Mouse (Mus musculus) ovary, adult 10 weeks (tissue): ENCODE data around the gene Vmn2r92. TPM values are rescaled to one million over a fixed set of nuclear protein-coding genes. Genes with fewer than 3 reads are reported as not detected.

Experiments used
- polyA plus RNA-seq: library from polyadenylated mRNA; stranded (reverse); fragments of 350-450 nt; fragmentation: Illumina TruSeq; extraction: RNeasy Lipid Tissue Mini Kit (QIAGEN cat#74804); gene quantifications from one replicate; pipeline ENCODE4 v1.2.3, GENCODE M21; 2014

The Vmn2r92 gene
- polyA plus RNA-seq, result not detected

GRCm38 (mm10) chr17:18151587-18151986 lies at the start of gene Vmn2r92:
Gene Vmn2r92 (plus strand): TSS chr17:18151887.

Other genes starting within 250 kb of the Vmn2r92 start
- gene Fpr-rs4, start 130.2 kb upstream of the Vmn2r92 start, polyA plus RNA-seq, result not detected
- gene Vmn2r124, start 102.5 kb upstream of the Vmn2r92 start, polyA plus RNA-seq, result not detected
- not detected for gene Vmn2r91, start 66.9 kb upstream of the Vmn2r92 start, polyA plus RNA-seq
- not detected for gene Vmn2r94, start 125.9 kb downstream of the Vmn2r92 start, polyA plus RNA-seq
- not detected for gene Vmn2r93, start 146.2 kb downstream of the Vmn2r92 start, polyA plus RNA-seq